17 mouse cellular contexts compared by ENCODE assay signal in genomic region chr2:49609611-49610010, GRCm38 (mm10). TPM values are rescaled to one million over a fixed set of nuclear protein-coding genes. Genes with fewer than 3 reads are reported as not detected.
A peak's percentile ranks its signal among the peaks of the same experiment; 100 is the strongest.
DNase-seq lines count a peak whose midpoint lies in the region; ATAC-seq and TF ChIP-seq lines count a peak whose summit lies in the region.
"Had no signal": no experiment of that assay in that cellular context is flagged by ENCODE, and none has a peak within 500 bp of the region (broad histone marks: within the 10 kb centered on the region; RNA-seq: fewer than 3 reads in every experiment).

No protein-coding gene starts in this region.

- H3K9me3 ChIP-seq in forebrain, embryonic 13.5 days (replicated peaks) = no peaks in the 10 kb centered on the region
- H3K9me3 ChIP-seq in forebrain, embryonic 10.5 days = no peaks in the 10 kb centered on the region
- no peaks in the 10 kb centered on the region for H3K9me3 ChIP-seq in heart, embryonic 10.5 days
- H3K9me3 ChIP-seq: embryonic facial prominence, embryonic 13.5 days; heart, embryonic 12.5 days; hindbrain, embryonic 12.5 days; midbrain, embryonic 15.5 days; neural tube, embryonic 13.5 days had no signal

- no peaks in the 10 kb centered on the region for H3K79me2 ChIP-seq in C2C12 (ENCODE audit: control insufficient read depth, insufficient read depth)

- no peak overlapping the region for H3K9ac ChIP-seq in forebrain, embryonic 13.5 days
- H3K9ac ChIP-seq: embryonic facial prominence, embryonic 13.5 days; heart, embryonic 12.5 days; hindbrain, embryonic 12.5 days; midbrain, embryonic 15.5 days; neural tube, embryonic 13.5 days had no signal

- no peak overlapping the region for H3ac ChIP-seq in C2C12 (ENCODE audit: control insufficient read depth, insufficient read length, low read depth)

- H3K4me2 ChIP-seq in forebrain, embryonic 13.5 days = no peak overlapping the region
- H3K4me2 ChIP-seq: embryonic facial prominence, embryonic 13.5 days; heart, embryonic 12.5 days; hindbrain, embryonic 12.5 days; liver, embryonic 11.5 days; midbrain, embryonic 15.5 days; neural tube, embryonic 13.5 days had no signal

- no peak overlapping the region for H3K4me3 ChIP-seq in forebrain, embryonic 13.5 days
- no peak overlapping the region for H3K4me3 ChIP-seq in forebrain, embryonic 10.5 days
- H3K4me3 ChIP-seq in C2C12 (ENCODE audit: insufficient read depth, poor library complexity, severe bottlenecking) = no peak overlapping the region
- H3K4me3 ChIP-seq in heart, embryonic 10.5 days = no peak overlapping the region
- H3K4me3 ChIP-seq: embryonic facial prominence, embryonic 13.5 days; heart, embryonic 12.5 days; hindbrain, embryonic 12.5 days; left cerebral cortex, adult 2 months; midbrain, embryonic 15.5 days; neural tube, embryonic 13.5 days had no signal

- intact Hi-C loops in left cerebral cortex, postnatal 4 days (cut with DNase I) = no loop called here

- TF ChIP-seq CTCF in C2C12 (IDR thresholded peaks at IDR 0.05; ENCODE audit: control insufficient read depth, insufficient read depth, insufficient read length) = no peak
- no peak for TF ChIP-seq CTCF in brain, embryonic 14.5 days (IDR thresholded peaks at IDR 0.05; ENCODE audit: borderline replicate concordance, extremely low read depth, insufficient read depth, insufficient read length)

- DNase-seq in forebrain, embryonic 10.5 days (ENCODE audit: extremely low spot score, low spot score) = no peak
- DNase-seq in brain, embryonic 14.5 days (ENCODE audit: low read depth) = peak; percentile 75
- DNase-seq in left cerebral cortex, postnatal 4 days = peak; percentile 71
- DNase-seq in kidney, postnatal 25 days = no peak
- no peak for DNase-seq in heart, embryonic 10.5 days (ENCODE audit: low spot score)
- DNase-seq in adrenal gland, adult 8-10 months = no peak
- DNase-seq: kidney, adult 8-10 months; lung, postnatal 10 days had no signal

- H3K79me3 ChIP-seq in C2C12 (ENCODE audit: low read depth) = no peaks in the 10 kb centered on the region

- TF ChIP-seq POLR2A in brain, embryonic 14.5 days (IDR thresholded peaks at IDR 0.05; ENCODE audit: borderline replicate concordance, extremely low read depth, insufficient read depth, insufficient read length, poor library complexity, severe bottlenecking) = no peak

- 84% methylated on average over 5 of the region's 5 CpGs for WGBS in forebrain, embryonic 13.5 days
- 87% methylated on average over 5 of the region's 5 CpGs for WGBS in forebrain, embryonic 10.5 days
- 80% methylated on average over 5 of the region's 5 CpGs for WGBS in heart, embryonic 10.5 days

- H3K4me1 ChIP-seq in forebrain, embryonic 13.5 days = no peaks in the 10 kb centered on the region
- H3K4me1 ChIP-seq in forebrain, embryonic 10.5 days = peaks cover 8% of the 10 kb centered on the region
- H3K4me1 ChIP-seq in heart, embryonic 10.5 days = no peaks in the 10 kb centered on the region
- H3K4me1 ChIP-seq: heart, embryonic 12.5 days; hindbrain, embryonic 12.5 days; midbrain, embryonic 15.5 days; neural tube, embryonic 13.5 days had no signal

- ATAC-seq in forebrain, embryonic 13.5 days = peak; percentile 8; the same call in 1 of the 2 replicates
- ATAC-seq: midbrain, embryonic 15.5 days had no signal

- H3K36me3 ChIP-seq in forebrain, embryonic 13.5 days (ENCODE audit: poor library complexity, severe bottlenecking) = no peaks in the 10 kb centered on the region
- H3K36me3 ChIP-seq in forebrain, embryonic 10.5 days (replicated peaks) = no peaks in the 10 kb centered on the region
- no peaks in the 10 kb centered on the region for H3K36me3 ChIP-seq in C2C12 (ENCODE audit: control insufficient read depth, insufficient read depth)
- no peaks in the 10 kb centered on the region for H3K36me3 ChIP-seq in heart, embryonic 10.5 days
- H3K36me3 ChIP-seq: embryonic facial prominence, embryonic 13.5 days; heart, embryonic 12.5 days; hindbrain, embryonic 12.5 days; midbrain, embryonic 15.5 days; neural tube, embryonic 13.5 days had no signal

- H3K27me3 ChIP-seq in forebrain, embryonic 13.5 days = no peaks in the 10 kb centered on the region
- H3K27me3 ChIP-seq in forebrain, embryonic 10.5 days (ENCODE audit: poor library complexity, severe bottlenecking) = no peaks in the 10 kb centered on the region
- H3K27me3 ChIP-seq in C2C12 (ENCODE audit: control insufficient read depth, insufficient read depth, insufficient read length) = no peaks in the 10 kb centered on the region
- H3K27me3 ChIP-seq in heart, embryonic 10.5 days (ENCODE audit: insufficient read depth, poor library complexity, severe bottlenecking) = no peaks in the 10 kb centered on the region
- H3K27me3 ChIP-seq: embryonic facial prominence, embryonic 13.5 days; heart, embryonic 12.5 days; hindbrain, embryonic 12.5 days; midbrain, embryonic 15.5 days; neural tube, embryonic 13.5 days had no signal

- no peak overlapping the region for H3K27ac ChIP-seq in forebrain, embryonic 13.5 days
- no peak overlapping the region for H3K27ac ChIP-seq in forebrain, embryonic 10.5 days
- no peak overlapping the region for H3K27ac ChIP-seq in heart, embryonic 10.5 days
- H3K27ac ChIP-seq: embryonic facial prominence, embryonic 13.5 days; hindbrain, embryonic 12.5 days; left cerebral cortex, adult 2 months; midbrain, embryonic 15.5 days; neural tube, embryonic 13.5 days had no signal

TF ChIP-seq in C2C12, 6 proteins besides CTCF, POLR2A, EP300 and RAD21:
- no peak for TF ChIP-seq MAX (IDR thresholded peaks at IDR 0.05)
- no peak for TF ChIP-seq MYOD1 (IDR thresholded peaks at IDR 0.05; ENCODE audit: control insufficient read depth, insufficient read length, low read depth)
- no peak for TF ChIP-seq MYOG (IDR thresholded peaks at IDR 0.05; ENCODE audit: control insufficient read depth, extremely low read depth, insufficient read length)
- TF ChIP-seq USF1 (IDR thresholded peaks at IDR 0.05; ENCODE audit: low read depth) = no peak
- no peak for TF ChIP-seq CEBPB (IDR thresholded peaks at IDR 0.05; ENCODE audit: low read depth)
- TF ChIP-seq FOSL1 (IDR thresholded peaks at IDR 0.05; ENCODE audit: insufficient read depth, low read length, poor library complexity, severe bottlenecking) = peak; percentile 63

RNA-seq across cellular contexts. Expression of gene Kif5c, which starts 9.5 kb away (rescaled TPM):
- polyA plus RNA-seq in forebrain, embryonic 13.5 days (2015; fragmentation: Nextera tagmentation; extraction: Ambion mirVana) = 129 and 139 TPM in 2 replicates
- polyA plus RNA-seq in forebrain, embryonic 10.5 days (2016; fragmentation: Nextera tagmentation; extraction: Ambion mirVana) = 30.9 and 35.8 TPM in 2 replicates
- polyA plus RNA-seq in C2C12 (2012; fragmentation: generic; extraction: Trizol) = 3.4 TPM
- 123 and 253 TPM in 2 replicates for polyA plus RNA-seq in brain, embryonic 14.5 days (2012; rRNA removed)
- total RNA-seq in left cerebral cortex, postnatal 4 days (2021) = 100 to 1,000 TPM; 441 to 484 TPM
- polyA plus RNA-seq in heart, embryonic 10.5 days (2016; fragmentation: Nextera tagmentation; extraction: Ambion mirVana) = 1.7 and 4.3 TPM in 2 replicates
- 10 to 100 TPM; 10.0 to 17.4 (median 13.4) TPM for total RNA-seq in adrenal gland, adult 8-10 months (2022)

Comparison
In these comparisons a context has a peak if more than half of its experiments do, and no peak if none do; other contexts are left out.
1. DNase-seq: peak in brain, embryonic 14.5 days (single experiment) and left cerebral cortex, postnatal 4 days (single experiment); none in forebrain, embryonic 10.5 days (single experiment), kidney, postnatal 25 days (0 of 2), heart, embryonic 10.5 days (single experiment) and adrenal gland, adult 8-10 months (single experiment).